Mouse (Mus musculus) small intestine, adult 2 months (tissue): ENCODE measurements at regions not wholly inside any gene's neighbourhood (a gene's known extent, or its start where the extent isn't known, plus 50 kb on each side); places are given as distances from the start of the nearest gene placed in this dataset.
A peak's percentile ranks its signal among the peaks of the same experiment; 100 is the strongest.
"Not testable (repeated sequence)": the region's sequence is repeated elsewhere in the genome, so short reads cannot be mapped to it uniquely, and the experiment has no call there.

ENCODE experiments used
- H3K27ac ChIP-seq: fragments of 200-500 bp; 2 replicates; pipeline ENCODE4 v1.5.1; 2012; ENCODE audit warnings: low read depth, low read length, control low read depth, inconsistent platforms; ENCODE audit not compliant: insufficient read depth
- H3K27me3 ChIP-seq: fragments of 200-500 bp; 2 replicates; pipeline ENCODE4 v1.6.1; 2012; ENCODE audit warnings: mild to moderate bottlenecking, moderate library complexity, low read length, inconsistent platforms; ENCODE audit not compliant: control insufficient read depth, insufficient read depth
- H3K36me3 ChIP-seq: fragments of 200-500 bp; 2 replicates; pipeline ENCODE4 v1.6.1; 2012; ENCODE audit warnings: mild to moderate bottlenecking, low read length, control low read depth, inconsistent platforms; ENCODE audit not compliant: control insufficient read depth, insufficient read depth
- H3K4me1 ChIP-seq: fragments of 200-500 bp; 2 replicates; pipeline ENCODE4 v1.6.1; 2012; ENCODE audit warnings: low read length, inconsistent platforms, mixed read lengths; ENCODE audit not compliant: control insufficient read depth, insufficient read depth, insufficient read length
- H3K4me3 ChIP-seq: fragments of 200-500 bp; 2 replicates; pipeline ENCODE4 v1.5.1; 2012; ENCODE audit warnings: low read depth, mild to moderate bottlenecking, control low read depth, inconsistent platforms, low read length, moderate library complexity
- CTCF ChIP-seq: fragments of 200-500 bp; IDR thresholded peaks from 2 replicates; pipeline ENCODE4 v1.5.1; 2012; ENCODE audit warnings: low read depth, mild to moderate bottlenecking, control low read depth, inconsistent platforms, low read length, moderate library complexity, mixed read lengths; ENCODE audit not compliant: insufficient replicate concordance, insufficient read length; ENCODE audit errors: extremely low read depth
- POLR2A ChIP-seq: fragments of 200-500 bp; IDR thresholded peaks from 2 replicates; pipeline ENCODE4 v1.6.1; 2012; ENCODE audit warnings: low read depth, mild to moderate bottlenecking, control low read depth, inconsistent platforms, low read length, moderate library complexity
- WGBS: fragments of 180-500 bp; shearing (Covaris S2); methylation state at CpG from one replicate; pipeline ENCODE4 v1.1.7; 2018; 5-methylcytosine and 5-hydroxymethylcytosine counted together

DNA sequence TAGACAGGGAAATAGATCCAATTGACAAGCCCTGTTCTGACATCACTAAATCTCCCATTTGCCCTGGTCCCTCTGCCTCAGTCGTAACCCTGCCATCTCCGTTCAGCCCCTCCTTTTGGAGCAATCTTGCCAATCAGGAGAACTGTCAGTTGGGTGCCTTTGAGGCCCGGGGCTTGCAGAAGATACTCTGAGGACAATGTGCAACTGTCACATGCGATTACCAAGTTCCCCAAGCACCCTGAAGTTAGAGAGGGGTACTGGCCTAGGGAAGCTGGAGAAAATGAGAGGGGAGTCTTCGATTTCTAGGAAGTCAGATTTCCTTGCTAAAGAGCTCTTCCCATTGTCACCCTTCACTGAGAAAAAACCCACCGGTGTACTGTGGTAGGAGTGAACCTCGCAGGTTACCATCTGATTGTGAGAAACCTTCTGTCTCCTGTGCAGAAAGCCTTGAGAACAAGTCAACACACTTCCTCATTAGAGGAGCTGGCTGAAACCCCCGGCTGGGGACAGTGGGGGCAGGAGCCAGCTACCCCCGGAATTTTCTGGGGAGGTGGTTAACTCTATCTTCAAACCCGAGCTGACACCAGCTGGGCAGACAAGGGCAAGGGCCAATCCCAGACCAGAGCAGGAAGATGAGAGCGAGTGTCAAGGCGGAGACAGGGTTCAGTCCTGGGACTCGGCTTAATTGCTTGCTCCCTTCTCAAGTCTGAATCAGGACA lies 279.0 kb downstream of the Etnk1 start:
- H3K27ac ChIP-seq = no peak overlapping the region
- no peaks in the 10 kb centered on the region for H3K27me3 ChIP-seq
- WGBS = 73% methylated on average over 13 of the region's 13 CpGs
- H3K4me1 ChIP-seq = no peaks in the 10 kb centered on the region
- TF ChIP-seq POLR2A (no peak), CTCF (no peak)
- H3K4me3 ChIP-seq = no peak overlapping the region
- H3K36me3 ChIP-seq = no peaks in the 10 kb centered on the region

DNA sequence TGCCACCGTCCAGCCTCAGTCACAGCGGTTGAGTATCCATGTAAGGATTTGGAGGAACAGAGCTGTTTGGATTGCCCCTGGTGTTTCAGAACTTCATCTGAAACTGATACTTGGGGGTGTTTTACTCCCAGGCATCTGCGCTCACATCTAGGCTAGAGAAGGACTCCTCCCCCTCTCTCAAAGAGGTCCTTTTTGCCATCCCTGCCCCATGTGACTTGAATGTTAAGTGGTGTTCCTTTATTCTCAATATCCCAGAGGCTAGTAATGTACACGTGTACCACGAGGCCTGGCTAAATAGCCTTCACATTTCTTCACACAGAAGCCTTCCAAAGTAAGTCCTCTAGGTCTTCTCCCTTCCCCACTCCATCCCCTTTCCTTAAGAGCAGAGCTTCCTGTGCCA lies 280.0 kb downstream of the Etnk1 start:
- Histone ChIP-seq H3K27ac (no peak overlapping the region), H3K4me1 (no peaks in the 10 kb centered on the region), H3K36me3 (no peaks in the 10 kb centered on the region), H3K27me3 (no peaks in the 10 kb centered on the region), H3K4me3 (no peak overlapping the region)
- TF ChIP-seq POLR2A = no peak
- TF ChIP-seq CTCF = no peak
- 85% methylated on average over 5 of the region's 5 CpGs for WGBS

DNA sequence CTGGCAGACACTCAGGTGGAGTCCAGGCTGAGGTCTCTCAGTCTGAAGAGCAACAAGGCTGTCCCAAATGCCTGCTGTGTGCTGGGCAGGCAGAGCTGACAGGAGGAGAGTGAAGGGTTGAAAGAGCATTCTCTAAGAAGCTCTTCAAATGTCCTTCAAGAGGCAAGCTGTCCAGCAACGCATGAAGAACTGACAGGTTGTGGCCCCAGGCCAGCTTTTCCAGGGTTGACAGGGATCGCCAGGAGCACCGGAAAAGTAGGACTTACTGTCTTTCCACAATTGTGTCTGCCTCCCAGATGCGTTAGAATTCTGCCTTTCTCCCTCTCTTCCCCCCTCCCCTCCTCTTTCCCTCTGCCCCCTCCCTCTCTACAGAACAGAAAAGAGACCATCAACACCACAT lies 282.1 kb downstream of the Etnk1 start:
- Histone ChIP-seq H3K27me3 (no peaks in the 10 kb centered on the region), H3K4me1 (no peaks in the 10 kb centered on the region), H3K36me3 (no peaks in the 10 kb centered on the region), H3K27ac (no peak overlapping the region), H3K4me3 (no peak overlapping the region)
- 74% methylated on average over 4 of the region's 4 CpGs for WGBS
- TF ChIP-seq CTCF (no peak), POLR2A (no peak)

DNA sequence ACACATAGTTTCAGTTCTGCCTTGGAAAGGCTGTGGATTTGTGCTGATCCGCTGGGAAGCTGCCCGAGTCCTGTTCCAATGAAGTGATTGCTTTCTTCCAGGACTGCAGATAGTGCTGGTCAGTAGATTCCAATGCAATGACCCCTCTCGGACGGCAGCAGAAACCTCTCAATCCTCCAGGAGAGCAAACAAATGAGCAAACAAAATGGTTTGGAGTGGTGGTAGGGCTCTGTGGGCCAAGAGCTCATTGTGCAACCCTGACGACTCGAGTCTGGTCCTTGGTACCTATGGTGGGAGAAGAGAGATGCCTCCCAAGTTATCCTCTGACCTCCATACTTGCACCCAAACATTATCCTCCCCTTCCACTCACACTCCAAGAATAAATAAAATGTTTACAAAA lies 284.8 kb downstream of the Etnk1 start:
- Histone ChIP-seq H3K36me3 (no peaks in the 10 kb centered on the region), H3K27me3 (no peaks in the 10 kb centered on the region), H3K27ac (no peak overlapping the region), H3K4me3 (no peak overlapping the region), H3K4me1 (no peaks in the 10 kb centered on the region)
- no peak for TF ChIP-seq POLR2A
- TF ChIP-seq CTCF = no peak
- 65% methylated on average over 6 of the region's 6 CpGs for WGBS

DNA sequence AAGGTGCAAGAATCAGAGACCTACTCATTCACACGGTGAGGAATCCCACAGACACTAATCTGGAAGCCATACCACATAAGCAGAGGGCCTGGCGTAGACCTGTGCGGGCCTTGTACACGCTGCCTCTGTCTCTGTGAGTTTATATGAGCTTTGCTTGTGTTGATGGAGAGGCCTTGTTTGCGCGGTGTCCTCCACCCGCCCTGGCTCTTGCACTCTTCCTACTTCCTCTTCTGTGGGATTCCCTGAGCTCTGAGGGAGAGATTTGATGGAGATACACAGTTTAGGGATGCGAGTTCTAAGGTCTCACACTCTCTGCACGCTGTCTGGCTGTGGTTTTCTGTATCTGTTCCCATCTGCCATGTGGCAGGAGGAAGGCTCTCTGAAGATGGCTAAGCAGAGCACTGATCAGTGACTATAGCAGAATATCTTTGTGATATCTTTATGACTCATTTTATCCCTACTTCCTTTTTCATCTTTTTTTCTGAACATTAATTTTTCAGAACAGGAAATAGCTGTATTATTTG lies 287.7 kb downstream of the Etnk1 start:
- Histone ChIP-seq H3K4me3 (no peak overlapping the region), H3K4me1 (no peaks in the 10 kb centered on the region), H3K27ac (no peak overlapping the region), H3K27me3 (no peaks in the 10 kb centered on the region), H3K36me3 (no peaks in the 10 kb centered on the region)
- TF ChIP-seq CTCF (no peak), POLR2A (no peak)
- 87% methylated on average over 9 of the region's 9 CpGs for WGBS

DNA sequence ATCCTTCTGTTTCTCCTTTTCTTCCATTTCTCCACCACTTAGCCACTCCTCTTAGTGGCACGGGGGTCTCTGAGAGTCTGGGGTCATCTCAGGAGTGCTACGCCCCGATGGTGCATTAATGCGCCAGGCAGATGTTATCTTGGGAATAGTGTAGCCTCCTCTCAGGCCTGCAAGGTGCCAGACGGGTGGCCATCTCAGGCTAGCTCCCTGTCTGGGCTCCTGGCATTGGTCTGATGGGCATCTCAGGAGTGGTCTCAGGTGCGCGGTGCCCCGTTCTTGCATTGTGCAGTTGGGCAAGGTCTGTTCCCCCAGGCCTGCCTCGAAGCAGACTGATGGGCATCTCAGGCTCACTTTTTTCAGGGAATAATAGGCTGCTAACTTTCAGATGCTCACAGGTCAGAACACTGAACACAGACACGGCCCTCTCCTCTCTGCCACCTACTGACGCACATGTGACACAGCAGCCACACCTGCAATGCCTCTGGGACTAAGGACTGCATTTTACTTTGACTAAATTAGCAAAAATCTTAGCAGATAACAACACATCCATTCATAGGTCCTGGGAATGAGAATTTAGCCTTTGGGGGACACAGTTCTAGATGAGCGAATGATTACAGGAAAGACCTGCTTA lies 298.0 kb downstream of the Etnk1 start:
- H3K27me3 ChIP-seq = no peaks in the 10 kb centered on the region
- whole genome bisulfite sequencing = 64% methylated on average over 12 of the region's 12 CpGs
- H3K27ac ChIP-seq = no peak overlapping the region
- H3K4me3 ChIP-seq = no peak overlapping the region
- no peaks in the 10 kb centered on the region for H3K36me3 ChIP-seq
- TF ChIP-seq CTCF (peak; percentile 31; the same call in 1 of the 2 replicates), POLR2A (no peak)
- H3K4me1 ChIP-seq = no peaks in the 10 kb centered on the region

DNA sequence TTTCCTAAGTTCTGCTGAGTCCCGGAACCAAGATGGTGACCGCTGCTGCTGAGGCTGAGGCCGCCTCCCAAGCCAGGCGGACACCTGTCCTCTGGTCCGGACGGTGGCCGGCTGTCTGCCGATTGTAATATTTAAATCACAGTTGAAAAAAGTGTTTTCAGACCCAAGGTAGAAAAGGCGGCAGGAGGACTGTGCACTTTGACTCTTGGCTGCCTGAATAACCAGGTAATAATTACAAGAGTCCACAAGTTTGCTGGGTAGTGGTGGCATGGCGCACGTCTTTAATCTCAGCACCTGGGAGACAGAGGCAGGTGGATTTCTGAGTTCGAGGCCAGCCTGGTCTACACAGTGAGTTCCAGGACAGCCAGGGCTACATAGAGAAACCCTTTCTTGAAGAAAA lies 305.7 kb downstream of the Etnk1 start:
- not testable (repeated sequence) for H3K4me3 ChIP-seq, H3K36me3 ChIP-seq, H3K27me3 ChIP-seq, H3K4me1 ChIP-seq, H3K27ac ChIP-seq
- 92% methylated on average over 11 of the region's 12 CpGs for WGBS
